Mouse (Mus musculus) adrenal gland, postnatal 0 days (tissue): ENCODE results near the gene Sema3a. TPM values are rescaled to one million over a fixed set of nuclear protein-coding genes. Genes with fewer than 3 reads are reported as not detected.

ENCODE experiments used
- polyA plus RNA-seq: library from polyadenylated mRNA; unstranded; fragments of >200 nt; fragmentation: Nextera tagmentation; extraction: Ambion mirVana; gene quantifications from 2 replicates; pipeline ENCODE4 v1.2.1, GENCODE M21; 2015

Gene Sema3a
- 2.7 and 2.8 TPM in 2 replicates for polyA plus RNA-seq

DNA sequence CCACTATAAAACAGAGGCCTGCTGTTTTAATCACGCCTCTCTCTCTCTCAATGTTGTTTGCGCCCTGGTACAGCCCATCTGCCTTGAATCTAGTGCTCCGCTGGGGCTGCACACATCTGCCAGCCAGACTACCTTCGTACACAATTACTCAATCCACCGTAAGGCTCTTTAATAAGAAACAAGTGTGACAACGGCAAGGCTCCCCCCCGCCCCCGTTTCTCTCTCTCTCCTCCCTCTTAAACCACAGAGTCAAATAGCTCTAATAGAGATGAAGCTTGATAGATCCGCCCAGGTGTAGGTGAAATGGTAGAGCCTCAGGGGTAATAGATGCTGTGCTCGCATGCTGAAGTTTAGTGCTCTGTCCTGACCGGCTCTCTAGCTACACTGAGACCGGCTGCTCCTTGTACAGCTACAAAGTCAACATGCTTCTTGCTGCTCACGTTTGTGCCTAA lies at the start of gene Sema3a:
Sema3a (plus strand) TSS at position 174 of the 452 bp plus-strand sequence.

